Mouse (Mus musculus) mature B cell (primary cell): Measurements from ENCODE around the gene Nod2.

Experiments
- in situ Hi-C: fragments of 300-500 bp; cut with MboI; formaldehyde crosslinking; loops from 2 replicates; pipeline ENCODE4 v1.14.3; 2019

Gene Nod2

GRCm38 (mm10) chr8:88675372-88676165 is 28.5 kb downstream of the Nod2 start:
- in situ Hi-C loops, result no loop called here

GRCm38 (mm10) chr8:88677071-88677470 is 30.0 kb downstream of the Nod2 start:
- in situ Hi-C loops, result no loop called here

- in situ Hi-C loops, result no loop called here
Measured at GRCm38 (mm10) chr8:88680566-88680965, 33.5 kb downstream of the Nod2 start.

- in situ Hi-C loops, result no loop called here
Measured at GRCm38 (mm10) chr8:88681046-88681445, 33.9 kb downstream of the Nod2 start.

GRCm38 (mm10) chr8:88683656-88684289 is 36.7 kb downstream of the Nod2 start:
- in situ Hi-C loops, result no loop called here

GRCm38 (mm10) chr8:88686226-88686905 is 39.3 kb downstream of the Nod2 start:
- in situ Hi-C loops, result no loop called here

- in situ Hi-C loops, result no loop called here
Measured at GRCm38 (mm10) chr8:88686906-88687235, 39.8 kb downstream of the Nod2 start.

GRCm38 (mm10) chr8:88689151-88689550 is 42.0 kb downstream of the Nod2 start:
- in situ Hi-C loops, result no loop called here

GRCm38 (mm10) chr8:88689891-88690290 is 42.8 kb downstream of the Nod2 start:
- in situ Hi-C loops, result no loop called here

GRCm38 (mm10) chr8:88691342-88691948 is 44.3 kb downstream of the Nod2 start:
- in situ Hi-C loops, result no loop called here

- in situ Hi-C loops, result no loop called here
Measured at GRCm38 (mm10) chr8:88691961-88692360, 44.8 kb downstream of the Nod2 start.

GRCm38 (mm10) chr8:88692866-88693265 is 45.8 kb downstream of the Nod2 start:
- in situ Hi-C loops, result no loop called here

GRCm38 (mm10) chr8:88693376-88693775 is 46.3 kb downstream of the Nod2 start:
- in situ Hi-C loops, result no loop called here

GRCm38 (mm10) chr8:88694291-88694690 is 47.2 kb downstream of the Nod2 start:
- in situ Hi-C loops, result no loop called here

GRCm38 (mm10) chr8:88696228-88696627 is 49.1 kb downstream of the Nod2 start:
- in situ Hi-C loops, result no loop called here

GRCm38 (mm10) chr8:88696721-88697641 is 49.9 kb downstream of the Nod2 start, which contains the start of gene Cyld:
Gene Cyld, plus strand, starts transcription at chr8:88697028.
- in situ Hi-C loops, result no loop called here

- in situ Hi-C loops, result no loop called here
Measured at GRCm38 (mm10) chr8:88697642-88698031, 50.5 kb downstream of the Nod2 start.

GRCm38 (mm10) chr8:88698048-88698447 is 50.9 kb downstream of the Nod2 start:
- in situ Hi-C loops, result no loop called here

- in situ Hi-C loops, result loop anchor here (5.0 kb wide), 1 partner anchor 64 kb away; the partner anchor contains the start of gene Snx20
Measured at GRCm38 (mm10) chr8:88701611-88702010, 54.5 kb downstream of the Nod2 start.

GRCm38 (mm10) chr8:88702816-88703215 is 55.7 kb downstream of the Nod2 start:
- in situ Hi-C loops, result loop anchor here (5.0 kb wide), 1 partner anchor 66 kb away; the partner anchor contains the start of gene Snx20

- in situ Hi-C loops, result no loop called here
Measured at GRCm38 (mm10) chr8:88723256-88723963, 76.3 kb downstream of the Nod2 start.
